Mouse (Mus musculus): ENCODE results near the gene Gm6614. TPM values are rescaled to one million over a fixed set of nuclear protein-coding genes. Genes with fewer than 3 reads are reported as not detected.
"Not testable (repeated sequence)": the region's sequence is repeated elsewhere in the genome, so short reads cannot be mapped to it uniquely, and the experiment has no call there.

Gene Gm6614
- not detected in 2 replicates for polyA plus RNA-seq (2012; rRNA removed)

DNA sequence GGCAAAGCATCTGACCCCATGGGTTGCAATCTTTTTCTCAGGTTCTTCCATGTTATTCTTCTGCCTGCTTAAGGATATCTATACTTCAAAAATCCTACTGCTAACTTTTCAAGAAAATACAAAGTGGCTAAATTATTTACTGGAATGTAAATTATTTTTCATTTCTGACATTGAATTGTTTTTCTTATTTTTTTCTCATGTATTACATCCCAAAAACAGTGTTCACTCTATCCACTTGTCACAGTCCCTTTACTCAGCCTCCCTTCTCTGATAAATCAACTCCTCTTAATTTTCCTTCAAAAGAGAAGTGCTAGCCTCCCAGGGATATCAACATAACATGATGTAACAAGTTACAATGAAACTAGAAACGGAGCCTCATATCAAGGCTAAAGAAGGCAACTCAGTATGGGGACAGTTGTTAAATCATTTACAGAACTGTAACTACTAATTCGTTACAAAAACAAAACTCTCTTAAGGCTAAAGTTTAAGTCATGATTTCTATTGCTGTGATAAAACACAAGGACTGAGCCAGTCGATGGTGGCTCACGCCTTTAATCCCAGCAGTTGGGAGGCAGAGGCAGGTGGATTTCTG, at the start of gene Gm6614:
TSS of gene Gm6614 (minus strand) at position 51 of the 592 bp plus-strand sequence.
- DNase-seq (ENCODE audit: low read depth, low spot score), result no peak
- 41% methylated on average over 4 of the region's 4 CpGs for WGBS

DNA sequence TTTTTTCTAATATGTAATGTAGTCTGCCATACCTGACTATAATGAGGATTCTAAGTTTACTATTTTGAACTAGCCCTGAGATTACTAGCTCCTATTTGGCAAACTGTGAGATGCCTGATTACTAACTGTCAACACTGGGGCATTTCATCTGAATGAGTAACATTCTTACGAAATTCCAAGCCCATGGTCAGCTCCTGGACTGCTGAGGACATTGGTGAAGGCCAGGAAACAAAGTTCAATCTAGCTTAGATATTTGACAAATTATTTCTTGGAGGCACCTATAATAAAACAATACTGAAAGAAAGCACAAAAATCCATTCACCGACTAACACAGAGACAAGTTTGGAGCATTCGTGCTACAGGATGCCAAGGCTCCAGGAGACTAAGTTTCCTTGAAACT, 47.1 kb upstream of the Gm6614 start:
- not testable (repeated sequence) for DNase-seq (ENCODE audit: low read depth, low spot score)
- WGBS, result 82% methylated on average over 3 of the region's 3 CpGs

DNA sequence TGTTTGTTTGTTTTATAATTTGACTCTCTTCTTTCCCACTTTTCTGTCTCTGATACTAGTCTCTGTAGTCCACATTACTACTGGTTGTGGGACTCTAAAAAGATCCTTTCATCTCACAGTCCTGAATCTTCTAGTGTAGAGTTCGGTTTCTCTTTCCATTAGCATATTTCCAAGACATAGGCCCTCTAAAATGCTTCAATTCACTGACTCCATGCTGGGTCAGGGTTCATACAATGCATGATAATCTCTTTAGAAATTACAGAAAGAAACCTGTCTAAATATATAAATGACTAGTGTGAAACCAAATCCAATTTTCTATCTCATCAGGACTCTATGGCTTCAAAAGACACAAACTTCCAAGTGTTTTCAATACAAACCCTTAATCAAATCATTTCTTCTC, 36.5 kb upstream of the Gm6614 start:
- no peak for DNase-seq (ENCODE audit: low read depth, low spot score)
- 96% methylated on average over 1 of the region's 1 CpGs for WGBS

DNA sequence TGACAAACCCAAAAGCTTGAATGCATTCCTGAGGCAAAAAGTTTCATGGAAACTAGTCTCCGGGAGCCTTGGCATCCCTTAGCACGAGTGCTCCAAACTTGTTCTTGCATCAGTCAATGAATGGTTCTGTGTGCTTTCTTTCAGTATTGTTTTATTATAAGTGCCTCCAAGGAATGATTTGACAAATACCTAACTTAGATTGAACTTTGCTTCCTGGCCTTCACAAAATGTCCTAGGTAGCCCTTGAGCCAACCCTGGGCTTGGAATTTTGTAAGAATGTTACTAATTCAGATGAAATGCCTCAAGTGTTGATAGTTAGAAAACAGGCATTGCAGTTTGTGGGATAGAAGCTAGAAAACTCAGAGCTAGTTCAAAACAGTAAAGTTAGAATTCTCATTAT, 34.5 kb upstream of the Gm6614 start:
- 92% methylated on average over 2 of the region's 2 CpGs for WGBS
- DNase-seq (ENCODE audit: low read depth, low spot score), result no peak

DNA sequence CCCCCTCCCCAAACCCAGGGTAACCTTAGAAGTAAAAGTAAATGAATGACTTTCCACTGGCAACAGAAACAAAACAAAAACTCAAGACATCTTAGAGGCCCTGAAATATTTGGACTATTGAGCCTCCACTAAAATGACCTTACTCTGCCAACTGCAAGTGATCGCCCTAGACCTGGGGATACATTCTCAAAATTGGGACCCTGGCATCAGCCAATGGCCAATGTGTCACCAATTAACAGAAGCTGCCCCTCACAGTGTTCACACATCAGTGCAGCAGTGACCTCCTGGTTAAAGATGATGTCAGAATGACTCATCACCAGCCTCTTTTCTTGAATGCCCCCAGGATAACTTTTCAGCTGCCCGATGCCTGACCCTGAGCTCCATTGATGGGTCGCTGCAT, 30.7 kb upstream of the Gm6614 start:
- DNase-seq (ENCODE audit: low read depth, low spot score), result no peak
- 90% methylated on average over 3 of the region's 3 CpGs for WGBS

DNA sequence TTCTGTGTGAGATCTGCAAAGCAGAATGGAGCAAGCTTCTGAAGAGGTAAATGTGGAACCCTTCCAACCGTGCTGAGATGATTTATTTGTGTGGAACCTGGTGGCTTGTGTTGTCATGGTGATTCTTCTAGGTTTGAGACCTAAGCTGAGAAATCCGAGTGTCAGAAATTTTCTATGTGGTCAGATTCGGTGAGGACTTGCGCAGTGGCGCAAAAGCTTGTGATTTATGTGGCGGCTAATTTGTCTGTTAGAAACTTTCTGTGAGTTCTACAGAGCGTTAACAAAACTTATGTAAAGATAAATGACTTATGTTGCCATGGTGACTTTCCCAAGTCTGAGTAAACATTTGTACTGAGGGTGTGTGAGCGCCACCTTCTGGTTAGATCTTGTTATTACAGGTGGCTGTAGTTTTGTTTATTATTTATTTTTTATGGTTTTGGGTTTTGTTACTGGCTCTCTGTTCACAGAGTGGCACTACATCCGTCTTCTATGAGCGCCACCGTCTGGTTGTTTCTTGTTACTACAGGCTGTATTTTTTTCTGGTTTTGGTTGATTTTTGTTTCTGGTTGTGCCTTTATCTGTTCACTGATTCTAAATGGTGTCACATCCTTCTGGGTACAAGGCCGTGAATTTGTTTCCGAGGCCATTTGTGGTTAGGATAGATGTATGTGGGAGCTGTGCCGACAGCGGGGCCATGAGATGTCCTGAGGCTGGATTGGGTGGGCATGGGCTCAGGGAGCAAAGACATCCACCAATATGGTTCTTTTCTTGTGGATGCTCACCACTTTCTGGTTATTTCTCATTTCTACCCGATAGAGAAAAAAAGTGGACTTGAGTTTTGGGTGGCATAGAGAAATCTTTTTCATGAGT, 29.3 kb upstream of the Gm6614 start:
- no peak for DNase-seq (ENCODE audit: low read depth, low spot score)
- 50% methylated on average over 16 of the region's 16 CpGs for WGBS

DNA sequence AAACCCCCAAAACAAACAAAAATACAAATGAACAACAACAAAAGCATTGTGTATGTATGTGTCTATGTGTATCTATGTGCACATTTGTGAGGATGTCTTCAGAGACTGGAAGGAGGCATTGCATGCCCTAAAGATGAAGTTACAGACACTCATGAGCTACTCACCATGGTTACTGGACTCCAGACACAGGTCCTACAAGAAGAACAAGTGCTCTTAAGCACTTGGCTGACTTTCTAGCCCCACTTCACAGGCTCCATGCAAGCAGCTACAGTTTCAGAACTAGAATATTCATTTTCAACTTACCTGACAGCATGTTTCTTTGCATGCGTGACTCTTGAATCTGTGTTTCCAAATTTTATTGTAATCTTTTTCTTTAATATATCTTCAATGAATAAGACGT, 24.6 kb upstream of the Gm6614 start:
- DNase-seq (ENCODE audit: low read depth, low spot score), result no peak
- 79% methylated on average over 2 of the region's 2 CpGs for WGBS

DNA sequence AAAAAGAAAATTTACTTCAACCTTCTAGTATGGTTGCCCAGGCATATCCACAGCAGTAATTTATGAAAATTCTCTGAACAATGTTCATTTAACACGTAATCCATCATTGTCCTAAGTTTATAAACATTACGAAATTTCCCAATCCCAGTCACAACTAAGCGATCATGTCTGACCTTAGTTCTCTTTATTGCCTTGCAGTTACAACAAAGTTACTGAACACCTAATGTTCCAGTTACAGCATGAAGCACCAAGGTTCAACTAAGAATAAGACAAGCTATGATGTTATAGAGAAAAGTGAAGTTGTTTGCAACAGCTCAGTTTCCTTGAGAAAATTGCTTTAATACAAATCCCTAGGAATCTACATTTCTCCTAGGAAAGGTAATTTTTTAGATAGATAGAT, 10.5 kb upstream of the Gm6614 start:
- no peak for DNase-seq (ENCODE audit: low read depth, low spot score)
- WGBS, result 42% methylated on average over 3 of the region's 3 CpGs

DNA sequence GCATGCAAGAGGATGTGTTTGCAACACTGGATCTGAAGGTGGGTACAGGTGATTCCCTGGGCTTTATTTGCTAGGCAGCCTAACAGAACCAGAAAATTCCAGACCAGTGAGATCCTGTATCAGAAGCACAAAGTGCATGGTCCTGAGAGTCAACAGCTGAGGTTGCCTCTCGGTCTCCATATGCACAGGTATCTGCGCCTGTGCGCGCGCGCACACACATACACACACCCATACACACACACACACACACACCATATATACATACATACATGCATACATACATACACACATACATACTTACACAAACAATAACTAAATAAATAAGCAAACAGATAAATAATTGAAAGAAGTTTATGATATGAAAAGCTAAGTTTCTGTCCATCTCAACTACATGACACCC, 24.4 kb downstream of the Gm6614 start:
- WGBS, result 98% methylated on average over 6 of the region's 6 CpGs
- DNase-seq (ENCODE audit: low read depth, low spot score), result no peak

DNA sequence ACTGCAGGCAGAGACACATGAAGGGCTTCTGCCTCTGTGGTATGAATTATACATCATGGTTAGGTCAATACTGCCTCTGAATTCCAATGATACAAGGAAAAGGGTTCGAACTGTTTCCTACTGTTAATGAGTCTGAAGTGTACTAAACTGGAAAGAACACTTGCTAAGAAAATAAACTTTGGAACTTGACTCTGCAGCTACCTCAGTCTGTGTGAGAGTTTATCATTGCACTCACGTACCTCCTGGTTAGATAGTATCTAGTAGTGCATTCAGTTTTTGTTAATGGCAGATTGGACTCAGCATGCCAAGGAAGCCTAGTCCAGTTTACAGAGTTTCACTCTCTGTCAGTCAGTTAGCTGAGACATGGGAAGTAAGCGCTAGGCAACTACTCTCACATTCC, 26.6 kb downstream of the Gm6614 start:
- WGBS, result 66% methylated on average over 3 of the region's 3 CpGs
- DNase-seq (ENCODE audit: low read depth, low spot score), result no peak

DNA sequence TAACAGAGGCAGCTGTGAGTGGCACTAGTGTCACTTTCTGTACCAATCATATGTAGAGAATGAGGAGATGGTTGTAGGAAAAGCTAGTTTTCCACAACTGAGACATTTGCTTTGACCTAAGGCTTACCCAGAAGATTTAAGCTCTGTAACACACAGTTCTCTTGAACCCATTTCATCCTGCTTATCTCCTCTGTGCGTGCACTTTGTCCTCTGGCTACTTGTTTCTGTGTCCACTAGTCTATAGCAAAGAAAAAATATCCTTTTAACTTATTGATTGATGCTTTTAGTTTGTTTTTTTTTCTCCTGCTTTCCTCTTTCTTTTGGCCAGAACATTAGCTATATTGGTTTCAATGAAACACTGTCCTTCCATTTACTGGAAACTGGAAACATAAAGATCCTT, 48.8 kb downstream of the Gm6614 start:
- 71% methylated on average over 1 of the region's 1 CpGs for WGBS
- no peak for DNase-seq (ENCODE audit: low read depth, low spot score)

DNA sequence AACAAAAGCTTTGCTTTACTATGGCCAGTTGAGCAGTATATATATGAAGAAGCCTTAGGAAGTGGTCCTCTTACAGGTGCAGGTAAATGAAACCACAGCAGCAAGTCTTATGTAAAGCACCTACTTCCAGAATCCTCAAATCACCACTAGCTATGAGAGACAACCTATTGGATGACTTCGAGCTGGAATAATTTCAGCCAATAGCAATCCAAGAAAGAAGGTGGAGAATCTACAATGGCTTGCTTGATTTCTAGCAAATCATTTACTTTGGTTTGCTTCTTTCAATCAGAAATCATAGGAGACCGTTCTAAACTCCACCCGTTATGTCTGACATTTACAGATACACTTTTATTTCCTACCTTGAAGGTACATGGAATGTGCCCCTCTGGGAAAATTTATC, 49.4 kb downstream of the Gm6614 start:
- 66% methylated on average over 3 of the region's 3 CpGs for WGBS

DNA sequence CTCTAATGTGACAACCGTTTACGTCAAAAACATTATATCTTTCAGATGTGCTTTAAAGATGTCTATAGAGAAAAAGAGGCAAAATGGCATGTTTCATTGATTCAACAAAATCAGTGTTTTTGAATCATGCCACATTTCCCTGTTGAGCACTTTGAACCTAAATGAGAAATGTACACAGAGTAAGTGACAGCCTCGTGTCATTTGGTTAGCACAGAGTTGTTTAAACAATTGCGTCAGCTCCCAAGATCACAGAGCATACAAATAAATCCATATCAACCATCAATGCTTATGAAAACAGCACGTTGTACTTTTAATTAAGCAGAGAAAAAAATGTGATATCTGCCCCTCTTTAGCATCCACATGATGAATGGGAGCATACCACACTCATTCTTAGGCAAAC, 50.7 kb downstream of the Gm6614 start:
- 48% methylated on average over 5 of the region's 5 CpGs for WGBS
- DNase-seq (ENCODE audit: low read depth, low spot score), result no peak

More for the DNA sequence above, 49.4 kb downstream of the Gm6614 start:
- DNase-seq (ENCODE audit: low read depth, low spot score), result no peak

DNA sequence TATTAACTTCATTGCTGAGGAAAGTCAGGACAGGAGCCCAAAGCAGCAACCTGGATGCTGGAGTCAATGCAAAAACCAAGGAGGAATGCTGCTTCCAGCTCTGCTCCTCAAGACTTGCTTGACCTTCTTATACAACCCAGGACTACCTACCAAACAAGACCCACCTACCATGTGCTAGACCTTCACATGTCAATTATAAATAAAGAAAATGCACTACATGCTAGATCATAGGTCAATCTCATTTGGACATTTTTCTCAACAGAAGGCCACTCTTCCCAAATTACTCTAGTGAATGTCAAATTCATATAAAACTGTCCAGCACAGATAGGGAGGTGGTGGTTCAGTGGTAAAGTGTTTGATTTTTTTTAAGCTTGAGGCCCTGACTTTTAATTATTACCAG, 64.4 kb downstream of the Gm6614 start, which contains the start of gene Slco1a1:
TSS of gene Slco1a1 (minus strand) at position 101 of the 400 bp plus-strand sequence.
- DNase-seq (ENCODE audit: low read depth, low spot score), result no peak

DNA sequence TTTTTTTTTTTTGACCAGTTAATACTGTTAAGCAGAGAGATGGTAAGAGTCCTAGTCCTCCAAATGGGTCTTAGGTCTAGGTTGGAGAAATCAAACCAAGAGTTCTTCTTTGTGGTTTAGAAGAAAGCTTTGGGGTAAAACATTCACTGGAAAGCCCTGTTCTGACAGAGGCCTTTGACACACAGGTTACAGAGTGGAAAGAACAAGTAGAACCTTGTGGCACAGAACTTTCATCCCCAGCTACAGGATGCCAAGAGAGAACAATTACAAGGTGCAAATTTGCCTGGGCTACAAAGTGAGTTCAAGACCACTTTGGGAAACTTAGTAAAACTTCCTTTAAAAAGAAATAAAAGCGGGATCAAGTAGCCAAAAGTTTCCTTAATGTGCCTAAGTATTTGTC, 70.8 kb downstream of the Gm6614 start:
- 81% methylated on average over 1 of the region's 1 CpGs for WGBS
- DNase-seq (ENCODE audit: low read depth, low spot score), result no peak

Other genes with a start within 250 kb of the Gm6614 start
- gene Gm5724, start 237.6 kb downstream of the Gm6614 start, polyA plus RNA-seq (2012; rRNA removed), result not detected in 2 replicates
- not detected in 2 replicates for gene Slco1a4, start 155.2 kb downstream of the Gm6614 start, polyA plus RNA-seq (2012; rRNA removed)
- not detected in 2 replicates for gene Slco1a1, start 64.5 kb downstream of the Gm6614 start, polyA plus RNA-seq (2012; rRNA removed)
- gene Slco1a6, start 197.1 kb upstream of the Gm6614 start, polyA plus RNA-seq (2012; rRNA removed), result not detected in 2 replicates